Mouse (Mus musculus) midbrain, embryonic 15.5 days (tissue): ENCODE data around the gene Stk40. TPM values are rescaled to one million over a fixed set of nuclear protein-coding genes. Genes with fewer than 3 reads are reported as not detected.

Source experiments
- ATAC-seq: fragments of 200-750 bp; cut with Nextera tagmentation; replicated peaks from 2 replicates; pipeline ENCODE4 v1.8.0; 2017; ENCODE audit warnings: moderate TSS enrichment
- H3K27ac ChIP-seq: fragments of 300-500 bp; sonication (generic); 2 replicates; pipeline ENCODE4 v1.5.1; 2015; ENCODE audit warnings: mild to moderate bottlenecking, inconsistent platforms
- H3K27me3 ChIP-seq: fragments of 300-500 bp; sonication (generic); replicated peaks from 2 replicates; pipeline ENCODE4 v1.6.1; 2015; ENCODE audit warnings: inconsistent platforms
- H3K36me3 ChIP-seq: fragments of 300-500 bp; sonication (generic); replicated peaks from 2 replicates; pipeline ENCODE4 v1.6.1; 2015; ENCODE audit warnings: inconsistent platforms
- H3K4me1 ChIP-seq: fragments of 300-500 bp; sonication (generic); 2 replicates; pipeline ENCODE4 v1.6.1; 2015; ENCODE audit warnings: inconsistent platforms
- H3K4me2 ChIP-seq: fragments of 300-500 bp; sonication (generic); 2 replicates; pipeline ENCODE4 v1.6.1; 2015; ENCODE audit warnings: inconsistent platforms, mild to moderate bottlenecking, moderate library complexity
- H3K4me3 ChIP-seq: fragments of 300-500 bp; sonication (generic); 2 replicates; pipeline ENCODE4 v1.5.1; 2015; ENCODE audit warnings: mild to moderate bottlenecking, inconsistent platforms
- H3K9ac ChIP-seq: fragments of 300-500 bp; sonication (generic); 2 replicates; pipeline ENCODE4 v1.6.1; 2015; ENCODE audit warnings: mild to moderate bottlenecking, inconsistent platforms
- H3K9me3 ChIP-seq: fragments of 300-500 bp; sonication (generic); 2 replicates; pipeline ENCODE4 v1.6.1; 2016; ENCODE audit warnings: inconsistent platforms
- WGBS: fragments of 180-500 bp; shearing (Covaris S2); methylation state at CpG from one replicate; pipeline ENCODE4 v1.1.7; 2015; ENCODE audit warnings: mixed read lengths; 5-methylcytosine and 5-hydroxymethylcytosine counted together
- polyA plus RNA-seq: library from polyadenylated mRNA; unstranded; fragments of >200 nt; fragmentation: Nextera tagmentation; extraction: Ambion mirVana; gene quantifications from 2 replicates; pipeline ENCODE4 v1.2.1, GENCODE M21; 2015

The Stk40 gene
- polyA plus RNA-seq, 1 experiment from 2014 or later: 34.4 TPM

- 89% methylated on average over 9 of the region's 9 CpGs for WGBS
- no peaks in the 10 kb centered on the region for H3K36me3 ChIP-seq
- no peak overlapping the region for H3K4me3 ChIP-seq
- no peak overlapping the region for H3K4me2 ChIP-seq
- no peak overlapping the region for H3K27ac ChIP-seq
- ATAC-seq: no peak
- no peaks in the 10 kb centered on the region for H3K27me3 ChIP-seq
- H3K9ac ChIP-seq: no peak overlapping the region
- no peaks in the 10 kb centered on the region for H3K9me3 ChIP-seq
- peaks cover 14% of the 10 kb centered on the region for H3K4me1 ChIP-seq
Measured at GRCm38 (mm10) chr4:126115411-126115810, 11.7 kb downstream of the Stk40 start.

GRCm38 (mm10) chr4:126115871-126116521, 12.2 kb downstream of the Stk40 start:
- Histone ChIP-seq H3K4me3 (no peak overlapping the region), H3K4me2 (no peak overlapping the region), H3K27ac (no peak overlapping the region), H3K9me3 (no peaks in the 10 kb centered on the region), H3K9ac (no peak overlapping the region), H3K36me3 (peaks cover 3% of the 10 kb centered on the region), H3K27me3 (no peaks in the 10 kb centered on the region), H3K4me1 (peaks cover 8% of the 10 kb centered on the region)
- 79% methylated on average over 6 of the region's 6 CpGs for WGBS
- no peak for ATAC-seq

- H3K27ac ChIP-seq: no peak overlapping the region
- no peaks in the 10 kb centered on the region for H3K27me3 ChIP-seq
- H3K9ac ChIP-seq: no peak overlapping the region
- H3K4me3 ChIP-seq: no peak overlapping the region
- H3K4me1 ChIP-seq: no peaks in the 10 kb centered on the region
- no peak for ATAC-seq
- H3K36me3 ChIP-seq: peaks cover 3% of the 10 kb centered on the region
- 86% methylated on average over 8 of the region's 8 CpGs for WGBS
- no peaks in the 10 kb centered on the region for H3K9me3 ChIP-seq
- no peak overlapping the region for H3K4me2 ChIP-seq
Measured at GRCm38 (mm10) chr4:126117116-126117515, 13.4 kb downstream of the Stk40 start.

GRCm38 (mm10) chr4:126118651-126119050, 14.9 kb downstream of the Stk40 start:
- ATAC-seq: no peak; the same call in 1 of the 2 replicates
- Histone ChIP-seq H3K4me2 (no peak overlapping the region), H3K4me1 (no peaks in the 10 kb centered on the region), H3K27ac (no peak overlapping the region), H3K9me3 (no peaks in the 10 kb centered on the region), H3K9ac (no peak overlapping the region), H3K36me3 (peaks cover 3% of the 10 kb centered on the region), H3K4me3 (no peak overlapping the region), H3K27me3 (no peaks in the 10 kb centered on the region)
- WGBS: 70% methylated on average over 4 of the region's 4 CpGs

- H3K27ac ChIP-seq: no peak overlapping the region
- H3K36me3 ChIP-seq: peaks cover 3% of the 10 kb centered on the region
- no peak overlapping the region for H3K4me3 ChIP-seq
- no peak overlapping the region for H3K4me2 ChIP-seq
- H3K4me1 ChIP-seq: no peaks in the 10 kb centered on the region
- WGBS: 100% methylated on average over 1 of the region's 1 CpGs
- H3K27me3 ChIP-seq: no peaks in the 10 kb centered on the region
- ATAC-seq: no peak
- no peaks in the 10 kb centered on the region for H3K9me3 ChIP-seq
- no peak overlapping the region for H3K9ac ChIP-seq
Measured at GRCm38 (mm10) chr4:126119051-126119450, 15.3 kb downstream of the Stk40 start.

- H3K9ac ChIP-seq: no peak overlapping the region
- peaks cover 10% of the 10 kb centered on the region for H3K36me3 ChIP-seq
- H3K27me3 ChIP-seq: no peaks in the 10 kb centered on the region
- no peak overlapping the region for H3K27ac ChIP-seq
- no peak for ATAC-seq
- WGBS: 92% methylated on average over 5 of the region's 5 CpGs
- H3K4me3 ChIP-seq: no peak overlapping the region
- H3K4me2 ChIP-seq: no peak overlapping the region
- H3K4me1 ChIP-seq: no peaks in the 10 kb centered on the region
- no peaks in the 10 kb centered on the region for H3K9me3 ChIP-seq
Measured at GRCm38 (mm10) chr4:126120052-126120451, 16.3 kb downstream of the Stk40 start.

- Histone ChIP-seq H3K27me3 (no peaks in the 10 kb centered on the region), H3K27ac (no peak overlapping the region), H3K9ac (no peak overlapping the region), H3K36me3 (peaks cover 15% of the 10 kb centered on the region), H3K4me2 (no peak overlapping the region), H3K9me3 (no peaks in the 10 kb centered on the region), H3K4me3 (no peak overlapping the region), H3K4me1 (no peaks in the 10 kb centered on the region)
- no peak for ATAC-seq
- WGBS: 96% methylated on average over 2 of the region's 2 CpGs
Measured at GRCm38 (mm10) chr4:126120506-126120905, 16.7 kb downstream of the Stk40 start.

GRCm38 (mm10) chr4:126123309-126124040, 19.7 kb downstream of the Stk40 start:
- H3K4me2 ChIP-seq: no peak overlapping the region
- WGBS: 87% methylated on average over 10 of the region's 10 CpGs
- H3K4me3 ChIP-seq: no peak overlapping the region
- H3K27ac ChIP-seq: no peak overlapping the region
- peaks cover 22% of the 10 kb centered on the region for H3K36me3 ChIP-seq
- H3K9ac ChIP-seq: no peak overlapping the region
- no peak for ATAC-seq
- H3K9me3 ChIP-seq: no peaks in the 10 kb centered on the region
- H3K4me1 ChIP-seq: no peaks in the 10 kb centered on the region
- H3K27me3 ChIP-seq: no peaks in the 10 kb centered on the region

- no peak for ATAC-seq
- no peaks in the 10 kb centered on the region for H3K9me3 ChIP-seq
- no peak overlapping the region for H3K4me2 ChIP-seq
- no peak overlapping the region for H3K4me3 ChIP-seq
- H3K9ac ChIP-seq: no peak overlapping the region
- H3K4me1 ChIP-seq: peaks cover 15% of the 10 kb centered on the region
- WGBS: 91% methylated on average over 11 of the region's 11 CpGs
- no peaks in the 10 kb centered on the region for H3K27me3 ChIP-seq
- H3K27ac ChIP-seq: 0 out of 2 replicates have a peak overlapping the region, but pooled peaks have one; percentile 23
- peaks cover 33% of the 10 kb centered on the region for H3K36me3 ChIP-seq
Measured at GRCm38 (mm10) chr4:126130502-126130901, 26.7 kb downstream of the Stk40 start.

- no peak overlapping the region for H3K4me2 ChIP-seq
- 0 out of 2 replicates have a peak, but pooled peaks have one; percentile 62 for ATAC-seq
- 66% methylated on average over 10 of the region's 10 CpGs for WGBS
- H3K4me3 ChIP-seq: no peak overlapping the region
- H3K9ac ChIP-seq: no peak overlapping the region
- H3K27me3 ChIP-seq: no peaks in the 10 kb centered on the region
- H3K36me3 ChIP-seq: peaks cover 30% of the 10 kb centered on the region
- peak overlapping the region; percentile 39; the same call in 1 of the 2 replicates for H3K27ac ChIP-seq
- H3K4me1 ChIP-seq: peaks cover 15% of the 10 kb centered on the region
- H3K9me3 ChIP-seq: no peaks in the 10 kb centered on the region
Measured at GRCm38 (mm10) chr4:126131290-126132121, 27.7 kb downstream of the Stk40 start.

- ATAC-seq: no peak
- H3K4me1 ChIP-seq: peaks cover 15% of the 10 kb centered on the region
- H3K36me3 ChIP-seq: peaks cover 40% of the 10 kb centered on the region
- no peaks in the 10 kb centered on the region for H3K27me3 ChIP-seq
- no peaks in the 10 kb centered on the region for H3K9me3 ChIP-seq
- H3K27ac ChIP-seq: 0 out of 2 replicates have a peak overlapping the region, but pooled peaks have one; percentile 15
- H3K4me2 ChIP-seq: no peak overlapping the region
- no peak overlapping the region for H3K9ac ChIP-seq
- 75% methylated on average over 6 of the region's 6 CpGs for WGBS
- H3K4me3 ChIP-seq: no peak overlapping the region
Measured at GRCm38 (mm10) chr4:126132636-126133264, 29.0 kb downstream of the Stk40 start.

GRCm38 (mm10) chr4:126134236-126134635, 30.5 kb downstream of the Stk40 start:
- peaks cover 49% of the 10 kb centered on the region for H3K36me3 ChIP-seq
- H3K27ac ChIP-seq: no peak overlapping the region
- no peak for ATAC-seq
- no peak overlapping the region for H3K4me3 ChIP-seq
- H3K27me3 ChIP-seq: no peaks in the 10 kb centered on the region
- 93% methylated on average over 4 of the region's 4 CpGs for WGBS
- H3K4me1 ChIP-seq: peaks cover 15% of the 10 kb centered on the region
- H3K9me3 ChIP-seq: no peaks in the 10 kb centered on the region
- H3K9ac ChIP-seq: no peak overlapping the region
- H3K4me2 ChIP-seq: no peak overlapping the region
